Mouse (Mus musculus) heart, postnatal 0 days (tissue): ENCODE measurements around the gene Bbs1. TPM values are rescaled to one million over a fixed set of nuclear protein-coding genes. Genes with fewer than 3 reads are reported as not detected.
A peak's percentile ranks its signal among the peaks of the same experiment; 100 is the strongest.

Source experiments
- ATAC-seq: fragments of 200-750 bp; cut with Nextera tagmentation; 2 replicates; pipeline ENCODE4 v1.8.0; 2017; ENCODE audit warnings: low read depth, moderate number of reproducible peaks, moderate library complexity; ENCODE audit not compliant: insufficient read depth
- DNase-seq: peaks from one replicate; pipeline ENCODE4 v3.0.0-alpha.2; 2016; ENCODE audit warnings: low spot score
- H3K27ac ChIP-seq: fragments of 300-500 bp; sonication (generic); 2 replicates; pipeline ENCODE4 v1.5.1; 2014; ENCODE audit warnings: low read depth, mild to moderate bottlenecking
- H3K27me3 ChIP-seq: fragments of 300-500 bp; sonication (generic); 2 replicates; pipeline ENCODE4 v1.6.1; 2014; ENCODE audit warnings: low read length, mixed read lengths; ENCODE audit not compliant: control insufficient read depth, insufficient read depth
- H3K36me3 ChIP-seq: fragments of 300-500 bp; sonication (generic); replicated peaks from 2 replicates; pipeline ENCODE4 v1.6.1; 2014; ENCODE audit warnings: low read length, mixed read lengths; ENCODE audit not compliant: control insufficient read depth, insufficient read depth
- H3K4me1 ChIP-seq: fragments of 300-500 bp; sonication (generic); 2 replicates; pipeline ENCODE4 v1.6.1; 2014; ENCODE audit warnings: antibody characterized with exemption; ENCODE audit not compliant: control insufficient read depth, insufficient read depth
- H3K4me2 ChIP-seq: fragments of 300-500 bp; sonication (generic); 2 replicates; pipeline ENCODE4 v1.6.1; 2014; ENCODE audit warnings: low read depth, mild to moderate bottlenecking, low read length, moderate library complexity
- H3K4me3 ChIP-seq: fragments of 300-500 bp; sonication (generic); 2 replicates; pipeline ENCODE4 v1.5.1; 2014; ENCODE audit warnings: low read depth, low read length
- H3K9ac ChIP-seq: fragments of 300-500 bp; sonication (generic); replicated peaks from 2 replicates; pipeline ENCODE4 v1.6.1; 2014; ENCODE audit warnings: low read depth, low read length, mixed read lengths
- H3K9me3 ChIP-seq: fragments of 300-500 bp; sonication (generic); replicated peaks from 2 replicates; pipeline ENCODE4 v1.6.1; 2016; ENCODE audit warnings: low read length; ENCODE audit not compliant: control insufficient read depth
- CTCF ChIP-seq: IDR thresholded peaks from 2 replicates; pipeline ENCODE4 v1.5.1; 2016; ENCODE audit warnings: antibody characterized with exemption, control low read depth, low read depth
- EP300 ChIP-seq: IDR thresholded peaks from 2 replicates; pipeline ENCODE4 v1.6.1; 2016; ENCODE audit warnings: antibody characterized with exemption, low read depth
- WGBS: fragments of 180-500 bp; shearing (Covaris S2); extraction: QIAGEN DNeasy Blood & Tissue Kit; methylation state at CpG from one replicate; pipeline ENCODE4 v1.1.7; 2014; 5-methylcytosine and 5-hydroxymethylcytosine counted together
- polyA plus RNA-seq: library from polyadenylated mRNA; unstranded; fragments of >200 nt; fragmentation: Nextera tagmentation; extraction: Ambion mirVana; gene quantifications from 2 replicates; pipeline ENCODE4 v1.2.1, GENCODE M21; 2015
- total RNA-seq: library from RNA; depleted of rRNA; stranded (reverse); fragments of >200 nt; gene quantifications from 2 replicates; pipeline ENCODE4 v1.2.3, GENCODE M21; 2014; ENCODE audit warnings: low replicate concordance; rRNA removed

The Bbs1 gene
- total and polyA plus RNA-seq, 2 experiments from 2014 or later: 1.4 to 5.4 TPM

- H3K9me3 ChIP-seq: no peaks in the 10 kb centered on the region
- no peak overlapping the region for H3K27ac ChIP-seq
- no peak for ATAC-seq
- 78% methylated on average over 9 of the region's 9 CpGs for WGBS
- no peaks in the 10 kb centered on the region for H3K36me3 ChIP-seq
- H3K4me2 ChIP-seq: no peak overlapping the region
- H3K4me3 ChIP-seq: no peak overlapping the region
- DNase-seq: no peak
- no peak for TF ChIP-seq CTCF
- TF ChIP-seq EP300: no peak
- H3K9ac ChIP-seq: no peak overlapping the region
- peaks cover 11% of the 10 kb centered on the region for H3K4me1 ChIP-seq
- H3K27me3 ChIP-seq: 0 out of 2 replicates have a peak, but pooled peaks cover 18% of the 10 kb centered on the region
Measured at GRCm38 (mm10) chr19:4840848-4841247, 65.6 kb downstream of the Bbs1 start.

GRCm38 (mm10) chr19:4839149-4839548 is 67.3 kb downstream of the Bbs1 start, which contains the start of the genes Ccs and Ccdc87:
Gene Ccs (minus strand): TSS chr19:4839332.
Gene Ccdc87 (plus strand): TSS chr19:4839366.
- no peak for TF ChIP-seq EP300
- TF ChIP-seq CTCF: no peak
- peak within 1 kb of the TSS; percentile 69 for H3K9ac ChIP-seq
- H3K9me3 ChIP-seq: no peaks in the 10 kb centered on the region
- peaks cover 11% of the 10 kb centered on the region for H3K4me1 ChIP-seq
- peak within 1 kb of the TSS; percentile 40 for H3K27ac ChIP-seq
- H3K36me3 ChIP-seq: no peaks in the 10 kb centered on the region
- ATAC-seq (peak; percentile 99), DNase-seq (peak; percentile 97)
- 0 out of 2 replicates have a peak, but pooled peaks cover 18% of the 10 kb centered on the region for H3K27me3 ChIP-seq
- peak within 1 kb of the TSS; percentile 94 for H3K4me2 ChIP-seq
- peak within 1 kb of the TSS; percentile 64 for H3K4me3 ChIP-seq
- under 1% methylated on average over 25 of the region's 25 CpGs for WGBS

- ATAC-seq (peak; percentile 12; the same call in 1 of the 2 replicates), DNase-seq (no peak)
- WGBS: 23% methylated on average over 10 of the region's 10 CpGs
- peak overlapping the region; percentile 64 for H3K4me3 ChIP-seq
- H3K4me1 ChIP-seq: peaks cover 11% of the 10 kb centered on the region
- peak overlapping the region; percentile 69 for H3K9ac ChIP-seq
- H3K4me2 ChIP-seq: peak overlapping the region; percentile 94
- no peaks in the 10 kb centered on the region for H3K36me3 ChIP-seq
- H3K27me3 ChIP-seq: 0 out of 2 replicates have a peak, but pooled peaks cover 18% of the 10 kb centered on the region
- peak overlapping the region; percentile 40 for H3K27ac ChIP-seq
- TF ChIP-seq CTCF: no peak
- no peak for TF ChIP-seq EP300
- H3K9me3 ChIP-seq: no peaks in the 10 kb centered on the region
Measured at GRCm38 (mm10) chr19:4838526-4839140, 67.8 kb downstream of the Bbs1 start.

GRCm38 (mm10) chr19:4837049-4837448 is 69.4 kb downstream of the Bbs1 start:
- ATAC-seq (no peak), DNase-seq (no peak)
- 93% methylated on average over 6 of the region's 6 CpGs for WGBS
- TF ChIP-seq EP300 (no peak), CTCF (no peak)
- no peak overlapping the region for H3K4me2 ChIP-seq
- no peaks in the 10 kb centered on the region for H3K9me3 ChIP-seq
- H3K27ac ChIP-seq: no peak overlapping the region
- H3K27me3 ChIP-seq: 0 out of 2 replicates have a peak, but pooled peaks cover 14% of the 10 kb centered on the region
- peaks cover 11% of the 10 kb centered on the region for H3K4me1 ChIP-seq
- H3K36me3 ChIP-seq: peaks cover 6% of the 10 kb centered on the region; the same call in 1 of the 2 replicates
- no peak overlapping the region for H3K4me3 ChIP-seq
- no peak overlapping the region for H3K9ac ChIP-seq

Other genes with a start within 250 kb of the Bbs1 start
- gene Gm960, start 208.0 kb downstream of the Bbs1 start, total RNA-seq: 0.43 TPM in 1 of 2 replicates, not detected in the other
- 0.54 and 1.6 TPM in 2 replicates for gene Gm960, start 208.0 kb downstream of the Bbs1 start, polyA plus RNA-seq
- 0.04 TPM in 2 replicates for gene Sptbn2, start 195.5 kb downstream of the Bbs1 start, total RNA-seq
- 0.05 and 0.12 TPM in 2 replicates for gene Sptbn2, start 195.5 kb downstream of the Bbs1 start, polyA plus RNA-seq
- gene Rbm4b, start 150.1 kb downstream of the Bbs1 start, total RNA-seq: 9.3 and 30.2 TPM in 2 replicates
- gene Rbm4b, start 150.1 kb downstream of the Bbs1 start, polyA plus RNA-seq: 20.3 and 22.5 TPM in 2 replicates
- gene Rbm4, start 112.7 kb downstream of the Bbs1 start, total RNA-seq: 63.4 and 75.1 TPM in 2 replicates
- 40.8 and 43.9 TPM in 2 replicates for gene Rbm4, start 112.7 kb downstream of the Bbs1 start, polyA plus RNA-seq
- 3.7 and 12.4 TPM in 2 replicates for gene Gm21992, start 95.0 kb downstream of the Bbs1 start, total RNA-seq
- 17.6 and 21.6 TPM in 2 replicates for gene Gm21992, start 95.0 kb downstream of the Bbs1 start, polyA plus RNA-seq
- 25.3 and 28.1 TPM in 2 replicates for gene Rbm14, start 95.0 kb downstream of the Bbs1 start, total RNA-seq
- gene Rbm14, start 95.0 kb downstream of the Bbs1 start, polyA plus RNA-seq: 21.2 and 24.9 TPM in 2 replicates
- gene Ccs, start 67.3 kb downstream of the Bbs1 start, total RNA-seq: 23.2 and 58.6 TPM in 2 replicates
- gene Ccs, start 67.3 kb downstream of the Bbs1 start, polyA plus RNA-seq: 41.8 and 42.1 TPM in 2 replicates
- gene Ccdc87, start 67.3 kb downstream of the Bbs1 start, total RNA-seq: not detected in 2 replicates
- gene Ccdc87, start 67.3 kb downstream of the Bbs1 start, polyA plus RNA-seq: 0.08 and 0.10 TPM in 2 replicates
- gene Ctsf, start 51.5 kb downstream of the Bbs1 start, total RNA-seq: 49.5 and 56.8 TPM in 2 replicates
- gene Ctsf, start 51.5 kb downstream of the Bbs1 start, polyA plus RNA-seq: 39.7 and 43.6 TPM in 2 replicates
- gene Actn3, start 28.7 kb downstream of the Bbs1 start, total RNA-seq: 0.95 and 1.2 TPM in 2 replicates
- gene Actn3, start 28.7 kb downstream of the Bbs1 start, polyA plus RNA-seq: 0.72 and 0.78 TPM in 2 replicates
- gene Zdhhc24, start 28.0 kb downstream of the Bbs1 start, total RNA-seq: 8.7 and 11.6 TPM in 2 replicates
- gene Zdhhc24, start 28.0 kb downstream of the Bbs1 start, polyA plus RNA-seq: 5.9 TPM in 2 replicates
- gene Dpp3, start 21.7 kb upstream of the Bbs1 start, total RNA-seq: 60.1 and 116 TPM in 2 replicates
- gene Dpp3, start 21.7 kb upstream of the Bbs1 start, polyA plus RNA-seq: 40.8 and 44.3 TPM in 2 replicates
- 0.76 TPM in 1 of 2 replicates, not detected in the other for gene Peli3, start 36.5 kb upstream of the Bbs1 start, total RNA-seq
- 0.27 and 0.31 TPM in 2 replicates for gene Peli3, start 36.5 kb upstream of the Bbs1 start, polyA plus RNA-seq
- gene Mrpl11, start 55.5 kb upstream of the Bbs1 start, total RNA-seq: 35.0 and 61.4 TPM in 2 replicates
- 128 and 131 TPM in 2 replicates for gene Mrpl11, start 55.5 kb upstream of the Bbs1 start, polyA plus RNA-seq
- gene Npas4, start 83.7 kb upstream of the Bbs1 start, total RNA-seq: 0.15 TPM in 1 of 2 replicates, not detected in the other
- 0.03 TPM in 1 of 2 replicates, not detected in the other for gene Npas4, start 83.7 kb upstream of the Bbs1 start, polyA plus RNA-seq
- gene Slc29a2, start 117.2 kb upstream of the Bbs1 start, total RNA-seq: 13.8 and 17.3 TPM in 2 replicates
- gene Slc29a2, start 117.2 kb upstream of the Bbs1 start, polyA plus RNA-seq: 11.5 and 11.7 TPM in 2 replicates
- 46.2 and 58.3 TPM in 2 replicates for gene B4gat1, start 132.2 kb upstream of the Bbs1 start, total RNA-seq
- gene B4gat1, start 132.2 kb upstream of the Bbs1 start, polyA plus RNA-seq: 47.4 and 48.2 TPM in 2 replicates
- gene AC124502.3, start 132.3 kb upstream of the Bbs1 start, total RNA-seq: 1.7 TPM in 1 of 2 replicates, not detected in the other
- 0.97 and 1.4 TPM in 2 replicates for gene AC124502.3, start 132.3 kb upstream of the Bbs1 start, polyA plus RNA-seq
- gene Brms1, start 134.7 kb upstream of the Bbs1 start, total RNA-seq: 1.9 and 13.6 TPM in 2 replicates
- 20.0 and 20.4 TPM in 2 replicates for gene Brms1, start 134.7 kb upstream of the Bbs1 start, polyA plus RNA-seq
- gene Rin1, start 143.9 kb upstream of the Bbs1 start, total RNA-seq: 3.1 and 3.2 TPM in 2 replicates
- gene Rin1, start 143.9 kb upstream of the Bbs1 start, polyA plus RNA-seq: 0.97 and 1.3 TPM in 2 replicates
- 19.8 and 24.4 TPM in 2 replicates for gene Cd248, start 161.4 kb upstream of the Bbs1 start, total RNA-seq
- gene Cd248, start 161.4 kb upstream of the Bbs1 start, polyA plus RNA-seq: 7.8 and 8.8 TPM in 2 replicates
- 2.6 and 4.3 TPM in 2 replicates for gene Tmem151a, start 178.9 kb upstream of the Bbs1 start, total RNA-seq
- gene Tmem151a, start 178.9 kb upstream of the Bbs1 start, polyA plus RNA-seq: 3.0 and 3.3 TPM in 2 replicates
- gene Yif1a, start 181.9 kb upstream of the Bbs1 start, total RNA-seq: 160 and 168 TPM in 2 replicates
- gene Yif1a, start 181.9 kb upstream of the Bbs1 start, polyA plus RNA-seq: 109 and 120 TPM in 2 replicates
- 5.6 TPM in 1 of 2 replicates, not detected in the other for gene Cnih2, start 191.9 kb upstream of the Bbs1 start, total RNA-seq
- 1.1 and 1.2 TPM in 2 replicates for gene Cnih2, start 191.9 kb upstream of the Bbs1 start, polyA plus RNA-seq
- 384 and 424 TPM in 2 replicates for gene Rab1b, start 200.4 kb upstream of the Bbs1 start, total RNA-seq
- gene Rab1b, start 200.4 kb upstream of the Bbs1 start, polyA plus RNA-seq: 230 and 231 TPM in 2 replicates
- gene Klc2, start 211.9 kb upstream of the Bbs1 start, total RNA-seq: 44.5 and 70.8 TPM in 2 replicates
- gene Klc2, start 211.9 kb upstream of the Bbs1 start, polyA plus RNA-seq: 17.5 and 19.0 TPM in 2 replicates